Mouse (Mus musculus) hindlimb bud, embryonic 11.5 days (tissue): ENCODE data around the gene Snap47.
"Not testable (repeated sequence)": the region's sequence is repeated elsewhere in the genome, so short reads cannot be mapped to it uniquely, and the experiment has no call there.

Experiments
- DNase-seq: peaks from one replicate; pipeline ENCODE4 v3.0.0-alpha.2; 2012; ENCODE audit warnings: low read depth, low spot score; ENCODE audit errors: extremely low spot score

Gene Snap47

DNA sequence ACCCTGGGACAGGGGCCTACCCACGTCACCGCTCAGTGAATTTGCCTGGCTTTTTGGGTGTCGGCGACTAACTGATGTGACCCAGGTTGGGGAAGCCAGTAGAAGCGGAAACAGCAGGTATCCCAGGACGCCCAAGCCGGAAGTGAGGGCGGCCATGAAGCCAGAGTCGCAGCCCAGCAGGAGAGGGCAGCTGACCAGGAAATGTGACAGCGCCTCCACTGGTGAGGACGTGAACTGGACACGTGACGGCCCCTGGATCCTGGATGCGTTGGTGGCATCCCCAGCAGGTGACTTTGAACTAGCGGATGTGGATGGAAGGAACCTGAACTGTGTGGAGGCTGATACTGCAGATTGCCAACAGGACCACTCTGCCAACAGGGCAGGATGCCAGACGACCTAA is 75.5 kb downstream of the Snap47 start, which contains the start of gene Prss38:
Prss38 (minus strand) TSS at position 183 of the 400 bp plus-strand sequence.
- no peak for DNase-seq

DNA sequence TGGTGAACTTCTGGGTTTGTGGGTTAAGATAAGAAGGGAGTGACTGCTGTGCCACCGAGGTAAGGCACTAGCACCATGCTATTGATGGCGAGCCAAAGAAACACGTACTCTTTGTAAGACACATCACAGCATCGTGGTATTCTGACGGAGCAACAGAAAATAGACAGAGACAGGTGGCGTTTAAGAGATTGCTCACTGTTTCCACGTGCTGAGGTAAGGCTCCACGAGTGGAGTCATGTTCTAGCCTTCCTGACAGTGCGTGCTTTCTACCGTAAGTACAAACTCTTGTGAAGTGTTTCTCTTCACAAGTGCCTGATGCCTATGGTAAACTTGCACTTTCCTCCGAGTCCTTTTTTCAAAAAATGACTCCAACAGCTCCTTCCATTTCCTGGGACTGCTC is 81.1 kb downstream of the Snap47 start:
- DNase-seq, result no peak

DNA sequence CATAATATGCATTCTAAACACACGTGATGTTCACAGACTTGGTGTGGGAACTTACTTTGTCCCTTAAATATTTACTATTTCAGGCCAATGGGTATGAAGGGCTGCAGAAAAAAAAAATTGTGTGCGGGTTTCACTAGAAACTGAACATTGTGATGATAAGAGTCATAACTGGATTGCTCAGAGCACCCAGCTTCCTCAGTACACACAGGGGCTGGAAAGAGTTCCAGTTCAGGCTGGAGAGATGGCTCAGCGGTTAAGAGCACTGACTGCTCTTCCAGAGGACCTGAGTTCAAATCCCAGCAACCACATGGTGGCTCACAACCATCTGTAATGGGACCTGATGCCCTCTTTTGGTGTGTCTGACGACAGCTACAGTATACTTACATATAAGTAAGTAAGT is 83.0 kb downstream of the Snap47 start:
- not testable (repeated sequence) for DNase-seq

DNA sequence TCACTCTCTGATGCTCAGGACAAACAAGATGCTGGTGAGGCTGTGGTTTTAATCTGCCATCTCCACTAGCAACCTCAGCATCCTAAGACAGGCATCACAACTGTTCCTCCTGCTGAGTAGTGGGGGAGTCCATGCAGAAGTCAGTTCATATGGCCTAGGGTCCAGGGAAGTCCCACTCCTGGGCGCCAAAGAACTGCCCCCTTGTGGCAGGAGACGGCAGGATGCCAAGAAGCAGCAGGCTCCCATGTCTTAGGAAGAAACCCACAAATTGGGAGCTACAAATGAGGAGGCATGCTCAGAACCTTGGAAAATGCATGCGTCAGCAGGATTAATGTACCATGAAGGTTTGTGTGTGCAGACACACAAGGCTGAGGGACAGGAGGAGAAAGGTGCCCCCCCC is 84.4 kb downstream of the Snap47 start:
- DNase-seq, result no peak

DNA sequence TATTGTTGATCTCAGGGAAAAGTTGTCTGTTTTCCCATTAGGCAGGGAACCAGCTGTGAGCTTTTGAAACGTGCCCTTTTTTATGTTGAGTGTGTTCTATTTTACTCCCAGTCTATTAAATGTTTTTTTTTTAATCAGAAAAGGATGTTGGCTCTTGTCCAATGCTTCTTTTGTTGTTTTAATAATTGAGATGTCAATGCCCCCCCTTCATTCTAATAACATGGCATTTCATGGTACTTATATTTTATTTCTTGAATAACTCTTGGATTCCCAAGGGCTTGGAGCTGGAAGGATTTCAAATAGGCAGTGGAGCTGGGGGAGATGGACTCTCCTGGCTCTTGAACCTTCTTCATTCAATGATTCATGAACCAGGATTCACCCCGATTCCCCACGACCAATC is 85.0 kb downstream of the Snap47 start:
- DNase-seq, result no peak

DNA sequence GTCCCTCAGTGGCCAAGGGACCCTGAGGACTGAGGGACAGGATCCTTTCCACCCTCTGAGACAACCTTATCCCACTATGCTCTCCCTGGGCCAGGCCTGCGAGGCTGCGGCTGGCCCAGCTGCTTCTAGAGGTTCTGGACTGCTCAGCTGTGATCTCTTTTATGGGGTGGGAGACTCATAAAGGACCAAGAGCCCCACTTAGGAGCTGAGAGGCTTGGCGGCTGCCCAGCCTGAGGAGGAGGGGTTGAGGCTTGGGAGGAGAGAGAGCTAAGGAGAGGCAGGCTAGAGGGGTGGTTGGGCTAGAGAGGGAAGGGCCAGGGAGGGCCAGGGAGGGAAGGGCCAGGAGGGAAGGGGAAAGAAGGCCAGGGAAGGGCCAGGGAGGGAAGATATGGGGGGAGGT is 86.6 kb downstream of the Snap47 start:
- no peak for DNase-seq

DNA sequence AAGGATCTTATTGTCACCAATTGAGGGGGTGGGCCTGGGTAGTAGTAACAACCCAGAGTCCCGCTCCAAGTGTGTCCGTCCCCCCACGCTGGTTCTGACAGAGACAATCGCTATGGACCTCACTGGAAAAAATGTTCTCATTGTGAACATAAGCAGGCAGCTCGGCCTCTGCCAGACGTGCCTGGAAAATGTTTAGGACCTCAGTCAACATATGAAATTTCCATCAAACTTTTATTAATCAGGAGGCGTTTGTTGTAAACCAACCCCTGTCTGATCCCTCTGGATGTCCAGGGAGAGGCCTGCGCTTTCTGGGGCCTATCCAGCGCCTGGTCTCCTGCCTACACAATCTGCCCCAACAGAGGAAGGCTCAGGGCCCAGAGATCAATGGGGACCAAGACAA is 87.0 kb downstream of the Snap47 start:
- DNase-seq, result no peak

DNA sequence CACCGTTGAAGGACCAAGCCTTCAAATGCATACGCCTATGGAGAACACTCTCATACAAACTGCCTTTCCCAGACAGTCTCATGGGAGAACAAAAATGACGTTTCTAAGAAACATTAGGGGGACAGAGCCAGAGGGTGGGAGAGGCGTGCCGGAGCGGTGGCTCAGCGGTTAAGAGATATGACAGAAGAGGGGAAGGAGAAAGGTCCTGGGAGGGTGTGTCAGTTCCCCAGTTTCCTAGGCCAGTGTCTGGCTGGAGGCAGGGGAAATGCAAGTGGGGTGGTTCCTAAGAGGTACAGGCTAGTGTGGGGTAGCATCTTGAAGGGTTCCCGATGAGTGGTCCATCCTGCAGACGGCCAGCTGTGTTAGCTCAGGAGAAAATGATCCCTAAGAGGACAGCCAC is 89.7 kb downstream of the Snap47 start:
- DNase-seq, result no peak
